Mouse (Mus musculus) NIH3T3 (cell line): Measurements from ENCODE around the gene Odf2l.

Source experiments
- DNase-seq: peaks from one replicate; pipeline ENCODE4 v3.0.0-alpha.2; 2012; ENCODE audit warnings: low read depth

The Odf2l gene

GRCm38 (mm10) chr3:145118254-145119001 is at the start of gene Odf2l:
Gene Odf2l (plus strand): TSS chr3:145118588.
- peak; percentile 99 for DNase-seq

GRCm38 (mm10) chr3:145068964-145069363 is 49.4 kb upstream of the Odf2l start:
- DNase-seq = no peak

GRCm38 (mm10) chr3:145072339-145072738 is 46.0 kb upstream of the Odf2l start:
- no peak for DNase-seq

GRCm38 (mm10) chr3:145078405-145078804 is 40.0 kb upstream of the Odf2l start:
- no peak for DNase-seq

GRCm38 (mm10) chr3:145080904-145081303 is 37.5 kb upstream of the Odf2l start:
- no peak for DNase-seq

GRCm38 (mm10) chr3:145083081-145083480 is 35.3 kb upstream of the Odf2l start:
- DNase-seq = no peak

- no peak for DNase-seq
These were observed 32.2 kb upstream of the Odf2l start for GRCm38 (mm10) chr3:145086180-145086579.

- no peak for DNase-seq
These were observed 30.4 kb upstream of the Odf2l start for GRCm38 (mm10) chr3:145087857-145088598.

GRCm38 (mm10) chr3:145099291-145099690 is 19.1 kb upstream of the Odf2l start, which contains the start of gene Clca2:
Gene Clca2 (minus strand): TSS chr3:145099443.
- DNase-seq = no peak

GRCm38 (mm10) chr3:145101891-145102555 is 16.4 kb upstream of the Odf2l start:
- peak; percentile 77 for DNase-seq

- no peak for DNase-seq
These were observed 15.1 kb upstream of the Odf2l start for GRCm38 (mm10) chr3:145103321-145103720.

- peak; percentile 44 for DNase-seq
These were observed 14.6 kb upstream of the Odf2l start for GRCm38 (mm10) chr3:145103770-145104169.

GRCm38 (mm10) chr3:145105076-145105772 is 13.2 kb upstream of the Odf2l start:
- DNase-seq = peak; percentile 86

- no peak for DNase-seq
These were observed 12.4 kb upstream of the Odf2l start for GRCm38 (mm10) chr3:145105773-145106504.

GRCm38 (mm10) chr3:145115169-145115568 is 3.2 kb upstream of the Odf2l start:
- DNase-seq = no peak

- DNase-seq = no peak
These were observed 751 bp upstream of the Odf2l start for GRCm38 (mm10) chr3:145117637-145118036.

GRCm38 (mm10) chr3:145119002-145119358 is 592 bp downstream of the Odf2l start:
- no peak for DNase-seq

- DNase-seq = peak; percentile 32
These were observed 1.0 kb downstream of the Odf2l start for GRCm38 (mm10) chr3:145119425-145119824.

- no peak for DNase-seq
These were observed 8.2 kb downstream of the Odf2l start for GRCm38 (mm10) chr3:145126618-145127017.

GRCm38 (mm10) chr3:145129356-145129755 is 11.0 kb downstream of the Odf2l start:
- no peak for DNase-seq

- DNase-seq = peak; percentile 88
These were observed 13.0 kb downstream of the Odf2l start for GRCm38 (mm10) chr3:145131210-145131868.
